Mouse (Mus musculus) kidney, embryonic 16.5 days (tissue): Measurements from ENCODE around the gene Lgi2. TPM values are rescaled to one million over a fixed set of nuclear protein-coding genes. Genes with fewer than 3 reads are reported as not detected.

Source experiments
- polyA plus RNA-seq: library from polyadenylated mRNA; unstranded; fragments of >200 nt; fragmentation: Nextera tagmentation; extraction: Ambion mirVana; gene quantifications from 2 replicates; pipeline ENCODE4 v1.2.1, GENCODE M21; 2015

The Lgi2 gene
- polyA plus RNA-seq, 1 experiment from 2014 or later, result 2.9 TPM

Other genes starting within 250 kb of the Lgi2 start
- gene Sod3, start 202.7 kb downstream of the Lgi2 start, polyA plus RNA-seq, result 28.1 and 28.2 TPM in 2 replicates
- 3.4 and 3.5 TPM in 2 replicates for gene Ccdc149, start 94.9 kb downstream of the Lgi2 start, polyA plus RNA-seq
- 10.9 and 11.5 TPM in 2 replicates for gene Sepsecs, start 103.2 kb upstream of the Lgi2 start, polyA plus RNA-seq
- 19.4 and 21.9 TPM in 2 replicates for gene Pi4k2b, start 175.1 kb upstream of the Lgi2 start, polyA plus RNA-seq
- 15.8 and 18.3 TPM in 2 replicates for gene Zcchc4, start 208.9 kb upstream of the Lgi2 start, polyA plus RNA-seq